Mouse (Mus musculus) left cerebral cortex, adult 8-10 months (tissue): ENCODE measurements around the gene Sec62. TPM values are rescaled to one million over a fixed set of nuclear protein-coding genes. Genes with fewer than 3 reads are reported as not detected.
A peak's percentile ranks its signal among the peaks of the same experiment; 100 is the strongest.

Experiments
- DNase-seq, 2 experiments: peaks; one replicate each; pipeline ENCODE4 v3.0.0; 2022; ENCODE audit warnings: low spot score in 2 of 2
- total RNA-seq, 4 experiments: library from RNA; stranded (reverse); gene quantifications; 2 replicates each; pipeline ENCODE4 v1.2.4; 2022

Sec62 gene
- 100 to 1,000 TPM; 101 to 107 (median 103) TPM for total RNA-seq

GRCm38 (mm10) chr3:30792737-30793402 is at the start of gene Sec62:
TSS of gene Sec62 (plus strand) at chr3:30792875.
- peak; percentile 88 to 92 for DNase-seq

DNA sequence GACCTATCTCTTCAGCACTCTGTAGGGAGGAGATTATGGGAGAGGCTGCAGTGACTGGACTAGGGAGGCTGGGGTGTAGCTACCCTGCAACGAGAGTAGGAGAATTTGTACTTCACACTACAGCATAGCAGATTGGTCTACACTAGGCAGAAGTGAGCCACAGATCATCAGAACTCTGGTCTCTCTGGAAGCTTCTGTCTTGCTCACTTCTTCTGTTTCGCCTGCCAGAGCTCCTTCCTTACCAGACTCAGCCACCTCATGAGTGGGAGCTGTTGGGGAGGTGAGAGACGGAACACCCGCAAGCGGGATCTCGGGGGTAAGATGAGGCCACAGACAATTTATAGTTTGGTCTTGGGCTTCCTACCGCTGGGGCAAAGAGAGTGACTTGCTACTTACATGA is 49.8 kb upstream of the Sec62 start:
- peak in 1 of 2 experiments; percentile 8 for DNase-seq

- no peak for DNase-seq
Measured at GRCm38 (mm10) chr3:30746006-30746405, 46.7 kb upstream of the Sec62 start, which contains the start of gene Samd7. TSS of gene Samd7 (plus strand) at chr3:30746293.

- DNase-seq: no peak
Measured at GRCm38 (mm10) chr3:30748316-30748715, 44.4 kb upstream of the Sec62 start.

- no peak for DNase-seq
Measured at GRCm38 (mm10) chr3:30754696-30755095, 38.0 kb upstream of the Sec62 start.

DNA sequence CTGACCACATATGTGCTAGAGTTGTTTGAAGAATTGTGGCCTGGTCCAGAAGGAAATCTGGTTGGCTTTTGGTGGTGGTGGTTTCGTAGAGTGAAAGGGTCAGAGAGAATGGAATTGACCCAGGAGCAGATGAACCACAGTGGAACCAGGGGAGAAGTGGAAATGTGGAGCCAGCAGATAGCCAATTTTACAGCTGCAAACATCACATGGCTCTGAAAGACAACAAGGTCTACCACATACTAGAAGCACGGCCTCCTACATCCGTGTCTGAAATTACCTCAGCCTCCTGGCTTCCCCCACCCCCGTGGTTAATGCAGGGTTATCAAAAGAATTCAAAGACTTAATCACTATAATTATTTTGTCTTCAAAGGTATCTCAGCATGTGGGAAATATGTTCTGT is 27.8 kb upstream of the Sec62 start:
- no peak for DNase-seq

DNA sequence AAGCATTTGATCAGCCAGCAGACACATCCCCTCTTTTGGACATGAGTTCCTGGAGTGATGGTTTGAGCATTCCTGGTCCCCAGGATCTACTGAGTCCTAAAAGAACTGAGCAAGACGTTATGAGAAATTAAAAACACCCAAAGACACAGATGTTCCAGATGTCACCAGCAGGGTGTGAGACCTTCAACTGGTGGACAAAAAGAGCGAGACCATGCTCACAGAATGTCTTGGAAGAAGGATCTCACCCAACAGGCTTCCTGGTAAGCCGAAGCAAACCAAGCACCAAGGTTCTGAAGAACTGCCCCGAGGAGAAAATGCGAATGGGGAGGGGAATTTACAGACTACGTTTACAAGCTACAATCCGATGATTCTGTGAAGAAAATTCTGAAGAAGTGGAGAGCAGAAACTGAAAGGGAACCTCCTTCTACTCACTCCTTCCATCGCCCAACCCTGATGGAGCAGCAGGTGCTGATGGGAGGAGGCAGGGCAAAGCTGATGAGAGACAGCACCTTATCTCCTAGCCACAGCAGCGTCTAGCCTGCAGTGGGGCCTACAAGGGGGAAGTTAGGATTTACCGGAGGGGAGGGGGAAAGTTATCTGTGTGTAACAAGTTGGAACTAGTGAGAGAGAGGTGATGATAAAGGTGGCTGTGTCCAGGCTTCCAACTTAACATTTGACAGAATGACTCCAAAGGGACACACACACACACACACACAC is 27.2 kb upstream of the Sec62 start:
- no peak for DNase-seq

GRCm38 (mm10) chr3:30766177-30766576 is 26.5 kb upstream of the Sec62 start:
- DNase-seq: no peak

GRCm38 (mm10) chr3:30767271-30767670 is 25.4 kb upstream of the Sec62 start:
- DNase-seq: peak in 1 of 2 experiments; percentile 43

GRCm38 (mm10) chr3:30769755-30770515 is 22.7 kb upstream of the Sec62 start:
- no peak for DNase-seq

GRCm38 (mm10) chr3:30771560-30771959 is 21.1 kb upstream of the Sec62 start:
- no peak for DNase-seq

DNA sequence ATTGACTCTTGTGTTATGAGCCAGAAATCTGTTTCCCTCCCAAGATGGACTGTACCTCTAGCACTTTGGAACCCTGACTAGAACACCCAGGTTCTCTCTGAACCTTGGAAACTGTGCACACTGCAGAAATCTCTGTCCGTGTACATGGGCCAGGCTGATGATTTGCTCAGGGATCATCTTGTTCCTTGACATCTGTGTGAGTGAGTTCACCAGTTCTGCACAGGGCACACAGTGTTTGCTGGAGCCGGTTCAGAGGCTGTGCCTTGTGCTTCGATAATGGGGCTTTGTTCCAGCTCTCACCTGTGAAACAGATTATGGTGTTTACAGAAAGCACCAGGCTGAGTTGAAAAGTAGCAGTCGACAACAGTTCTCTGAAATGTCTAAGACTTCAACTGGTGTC is 20.0 kb upstream of the Sec62 start:
- no peak for DNase-seq

- no peak for DNase-seq
Measured at GRCm38 (mm10) chr3:30774677-30775076, 18.0 kb upstream of the Sec62 start.

- no peak for DNase-seq
Measured at GRCm38 (mm10) chr3:30777984-30778383, 14.7 kb upstream of the Sec62 start.

DNA sequence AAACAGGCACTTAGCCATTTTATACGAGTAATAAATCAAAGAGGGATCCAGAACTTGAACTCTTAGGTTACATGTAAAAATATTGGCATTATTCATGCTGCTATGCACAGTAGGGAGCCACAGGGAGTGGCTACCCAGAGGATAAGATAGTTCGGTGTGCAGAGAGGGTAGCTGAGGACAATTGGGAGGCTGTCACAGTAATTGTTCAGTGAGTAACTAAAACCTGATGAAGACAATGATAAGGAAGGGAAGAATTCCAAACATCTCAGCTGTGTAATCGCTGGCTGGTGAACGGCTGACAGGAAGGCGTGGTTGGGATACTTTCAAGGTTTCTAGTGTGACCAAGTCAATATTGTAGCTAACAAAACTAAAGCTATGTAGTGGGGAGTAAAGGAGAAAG is 4.1 kb upstream of the Sec62 start:
- no peak for DNase-seq

DNA sequence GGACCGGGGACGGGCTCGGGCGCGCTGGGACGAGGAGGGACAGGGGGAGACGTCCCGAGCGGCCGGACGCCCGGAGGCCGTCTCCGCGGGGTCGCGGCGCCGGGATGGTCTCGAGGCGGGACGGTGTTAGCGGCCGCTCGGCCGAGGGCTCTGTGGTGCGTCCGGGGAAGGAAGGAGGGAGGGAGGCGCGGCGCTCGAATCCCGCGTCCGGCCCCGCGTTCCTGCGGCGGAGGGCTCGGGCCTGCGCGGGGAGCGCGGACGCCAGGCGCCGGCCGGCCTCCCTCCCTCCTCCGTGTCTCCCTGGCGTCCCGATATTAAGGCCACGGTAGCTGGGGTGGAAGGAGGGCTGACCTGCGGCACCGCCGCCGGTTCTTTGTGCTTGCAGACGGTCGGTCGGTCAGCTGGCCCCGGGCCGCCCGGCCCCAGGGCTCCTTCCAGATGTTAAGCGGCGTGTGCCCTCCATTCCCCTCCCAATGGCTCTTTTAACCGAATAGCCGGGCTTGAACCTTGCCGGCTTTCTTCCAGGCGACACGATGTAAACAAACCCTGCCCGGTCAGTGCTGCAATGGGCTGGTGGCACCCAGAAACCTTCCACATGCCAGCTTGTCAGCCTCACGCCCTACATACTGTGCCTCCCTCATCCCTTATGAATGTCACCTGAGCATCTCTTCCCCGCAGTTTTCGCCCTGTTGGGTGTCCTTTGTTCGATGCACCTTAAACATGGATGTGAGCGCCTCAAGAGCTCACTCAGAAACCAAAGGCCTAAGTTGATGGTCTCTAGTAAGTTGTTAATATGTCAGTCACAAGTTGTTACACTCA is 937 bp downstream of the Sec62 start:
- peak; percentile 22 to 23 for DNase-seq

GRCm38 (mm10) chr3:30802171-30802570 is 9.5 kb downstream of the Sec62 start:
- DNase-seq: no peak

DNA sequence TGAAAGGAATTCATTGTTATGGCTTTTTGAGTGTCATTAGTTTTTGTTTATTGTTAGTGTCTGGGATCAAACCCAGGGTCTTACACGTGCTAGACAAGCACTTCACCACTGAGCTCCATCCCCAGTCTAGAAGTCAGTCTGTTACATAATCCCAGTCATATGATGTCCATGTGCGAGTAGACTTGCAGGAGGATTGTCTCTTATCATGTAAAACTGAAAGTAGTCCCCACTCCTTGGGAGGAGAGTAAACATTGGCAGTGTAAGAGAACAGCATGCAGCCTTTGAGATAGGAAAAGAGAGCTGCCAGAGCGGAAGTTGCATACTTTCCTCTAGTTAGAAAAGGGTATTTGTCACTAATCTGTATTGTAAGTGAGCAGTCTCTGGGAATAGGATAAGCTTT is 20.2 kb downstream of the Sec62 start:
- DNase-seq: no peak

DNA sequence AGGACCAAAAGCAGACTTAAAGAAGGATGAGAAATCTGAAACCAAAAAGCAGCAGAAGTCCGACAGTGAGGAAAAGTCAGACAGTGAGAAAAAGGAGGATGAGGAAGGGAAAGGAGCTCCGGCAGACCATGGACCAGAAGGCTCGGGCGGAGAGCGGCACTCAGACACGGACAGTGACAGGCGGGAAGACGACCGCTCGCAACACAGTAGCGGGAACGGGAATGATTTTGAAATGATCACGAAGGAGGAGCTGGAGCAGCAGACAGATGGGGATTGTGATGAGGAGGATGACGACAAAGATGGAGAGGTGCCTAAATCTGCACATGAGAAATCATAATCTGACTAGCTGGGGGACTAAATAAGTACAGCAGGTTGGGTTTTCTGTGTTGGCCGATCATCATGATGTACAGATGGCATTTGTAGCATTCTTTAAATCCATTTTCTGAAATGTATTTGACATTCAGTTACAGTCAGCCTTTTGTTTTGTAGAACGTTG is 26.0 kb downstream of the Sec62 start:
- no peak for DNase-seq

DNA sequence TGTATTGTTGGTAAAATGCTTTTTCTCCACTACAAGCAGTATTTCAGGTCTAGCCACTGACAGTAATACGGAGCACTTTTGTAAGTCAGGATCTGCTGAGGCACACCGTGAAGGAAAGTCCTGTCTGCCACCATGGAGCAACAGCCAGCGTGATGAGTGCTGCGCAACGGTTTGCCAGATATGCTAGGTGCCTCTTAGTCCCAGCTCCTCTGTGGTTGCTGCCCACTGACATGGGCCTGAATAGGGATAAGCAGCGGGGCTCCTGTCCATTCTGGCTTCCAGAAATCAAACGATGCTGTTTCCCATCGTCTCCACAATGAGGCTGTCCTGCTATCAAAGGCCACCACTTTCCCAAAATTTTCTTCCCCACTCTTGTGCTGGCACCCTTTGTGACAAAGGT is 29.5 kb downstream of the Sec62 start:
- DNase-seq: no peak

DNA sequence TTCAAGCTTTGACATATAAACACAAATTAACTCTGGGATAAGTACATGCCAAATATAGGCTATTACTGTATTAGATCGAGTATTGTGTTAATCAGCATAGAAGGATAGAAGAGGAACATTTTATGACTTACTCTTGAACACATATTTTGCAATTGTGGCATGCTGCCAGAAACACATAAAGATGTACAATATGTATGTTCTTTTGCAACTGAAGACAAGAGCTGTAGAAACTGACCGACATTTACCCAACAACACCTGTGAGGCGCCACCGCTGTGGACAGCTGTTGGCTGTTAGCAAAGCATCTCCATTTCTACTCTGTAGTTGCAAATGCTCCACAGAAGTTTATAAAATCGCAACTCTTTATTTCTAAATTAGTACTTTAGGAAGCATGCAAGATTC is 33.4 kb downstream of the Sec62 start:
- no peak for DNase-seq
